Mouse (Mus musculus) megakaryocyte progenitor cell, adult 5-6 weeks (primary cell): ENCODE data around the gene Kcnk18. TPM values are rescaled to one million over a fixed set of nuclear protein-coding genes. Genes with fewer than 3 reads are reported as not detected.

Experiments
- ATAC-seq: replicated peaks from 2 replicates; pipeline ENCODE4 v1.8.0; 2016; ENCODE audit warnings: mild to moderate bottlenecking, moderate TSS enrichment, inconsistent platforms; ENCODE audit not compliant: poor library complexity
- total RNA-seq, 2 experiments: library from RNA; stranded (forward) in 1 of 2; stranded (reverse) in 1 of 2; fragments of 157-497, 149-512 nt in 1 of 2; fragments of 200-1000 nt in 1 of 2; gene quantifications; 2 replicates each; pipeline versions ENCODE4 v1.2.3 to v1.2.4; 2015 to 2017

Gene Kcnk18
- total RNA-seq, 2 experiments from 2014 or later = not detected

DNA sequence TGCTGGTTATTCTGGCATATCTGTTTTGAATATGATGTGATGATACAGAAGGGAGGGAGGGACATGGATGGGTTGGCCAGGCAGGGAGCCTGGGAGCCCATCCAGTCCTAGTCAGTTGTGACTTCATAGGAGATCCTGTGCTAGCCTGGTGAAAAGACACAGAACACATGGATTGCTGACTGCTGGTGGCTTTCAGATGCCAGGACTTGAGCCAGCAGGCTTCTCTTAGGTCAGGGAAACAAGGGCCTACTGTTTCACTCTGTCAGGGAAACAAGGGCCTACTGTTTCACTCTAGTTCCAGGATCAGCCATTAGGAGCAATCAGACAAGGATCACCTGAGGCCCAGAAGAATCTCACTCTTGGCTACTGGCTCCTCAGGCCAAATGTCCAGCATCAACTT lies 61.8 kb downstream of the Kcnk18 start:
- ATAC-seq = no peak

- ATAC-seq = no peak
Observed at GRCm38 (mm10) chr19:59282001-59282400, 63.0 kb downstream of the Kcnk18 start.

Other genes with a start within 250 kb of the Kcnk18 start
- 0.42 and 0.71 TPM in 2 replicates for gene Shtn1, start 143.1 kb upstream of the Kcnk18 start, total RNA-seq (2015)
- 1.1 and 1.3 TPM in 2 replicates for gene Shtn1, start 143.1 kb upstream of the Kcnk18 start, total RNA-seq (2017)
- gene Vax1, start 49.2 kb upstream of the Kcnk18 start, total RNA-seq (2015) = not detected in 2 replicates
- gene Vax1, start 49.2 kb upstream of the Kcnk18 start, total RNA-seq (2017) = not detected in 2 replicates
- 4.6 and 9.5 TPM in 2 replicates for gene Slc18a2, start 41.7 kb downstream of the Kcnk18 start, total RNA-seq (2015)
- gene Slc18a2, start 41.7 kb downstream of the Kcnk18 start, total RNA-seq (2017) = 2.2 and 3.8 TPM in 2 replicates
- 1,076 and 1,152 TPM in 2 replicates for gene Rps12-ps3, start 103.1 kb downstream of the Kcnk18 start, total RNA-seq (2015)
- gene Rps12-ps3, start 103.1 kb downstream of the Kcnk18 start, total RNA-seq (2017) = 820 and 1,286 TPM in 2 replicates
- gene Pdzd8, start 126.6 kb downstream of the Kcnk18 start, total RNA-seq (2015) = 62.5 and 69.7 TPM in 2 replicates
- gene Pdzd8, start 126.6 kb downstream of the Kcnk18 start, total RNA-seq (2017) = 46.7 and 49.0 TPM in 2 replicates
- gene Emx2, start 239.2 kb downstream of the Kcnk18 start, total RNA-seq (2015) = not detected in 2 replicates
- not detected in 2 replicates for gene Emx2, start 239.2 kb downstream of the Kcnk18 start, total RNA-seq (2017)